Mouse (Mus musculus) CH12.LX (cell line): ENCODE data around the gene Nckap1l. TPM values are rescaled to one million over a fixed set of nuclear protein-coding genes. Genes with fewer than 3 reads are reported as not detected.

Experiments used
- DNase-seq: peaks from one replicate; pipeline ENCODE4 v3.0.0-alpha.2; 2013; ENCODE audit errors: extremely low read depth
- H3K27ac ChIP-seq: 2 replicates; pipeline ENCODE4 v1.5.1; 2012; ENCODE audit warnings: low read depth, mild to moderate bottlenecking, control low read depth, moderate library complexity; ENCODE audit not compliant: insufficient read depth
- H3K27me3 ChIP-seq: replicated peaks from 2 replicates; pipeline ENCODE3; 2012; ENCODE audit warnings: inconsistent platforms
- H3K36me3 ChIP-seq, 2 experiments: replicated peaks in 1 of 2; 2 replicates each; pipeline versions ENCODE3 to v1.6.1; 2012; ENCODE audit warnings: inconsistent platforms in 1 of 2, low read length in 1 of 2, mild to moderate bottlenecking in 1 of 2, mixed read lengths in 1 of 2, moderate library complexity in 1 of 2; ENCODE audit not compliant: control insufficient read depth in 1 of 2, insufficient read depth in 1 of 2
- H3K4me1 ChIP-seq, 2 experiments: 2 replicates each; pipeline ENCODE4 v1.6.1; 2012; ENCODE audit warnings: inconsistent platforms in 1 of 2, moderate library complexity in 1 of 2; ENCODE audit not compliant: insufficient read depth in 2 of 2, control insufficient read depth in 1 of 2
- H3K4me2 ChIP-seq: 2 replicates; pipeline ENCODE4 v1.6.1; 2012; ENCODE audit warnings: low read depth, mild to moderate bottlenecking, control low read depth; ENCODE audit not compliant: poor library complexity, insufficient read depth, severe bottlenecking
- H3K4me3 ChIP-seq, 3 experiments: fragments of 150-350 bp in 1 of 3; sonication (generic) in 1 of 3; replicated peaks in 1 of 3; 2 replicates each; pipeline versions ENCODE3 to v1.5.1; 2011 to 2012; ENCODE audit warnings: low read depth in 2 of 3, low read length in 2 of 3, mild to moderate bottlenecking in 2 of 3, moderate library complexity in 2 of 3, control low read depth in 1 of 3, improper control_type of control experiment in 1 of 3, inconsistent platforms in 1 of 3, mixed read lengths in 1 of 3; ENCODE audit not compliant: poor library complexity in 1 of 3
- H3K79me2 ChIP-seq: replicated peaks from 2 replicates; pipeline ENCODE4 v1.6.1; 2012; ENCODE audit warnings: mild to moderate bottlenecking, moderate library complexity; ENCODE audit not compliant: control insufficient read depth, poor library complexity, insufficient read depth, severe bottlenecking; ENCODE audit errors: extremely low read depth
- H3K9ac ChIP-seq: 2 replicates; pipeline ENCODE4 v1.6.1; 2012; ENCODE audit warnings: low read depth, mild to moderate bottlenecking, control low read depth, moderate library complexity; ENCODE audit not compliant: insufficient read depth
- H3K9me3 ChIP-seq: replicated peaks from 2 replicates; pipeline ENCODE3; 2012; ENCODE audit warnings: low read length, inconsistent platforms, mixed read lengths
- BHLHE40 ChIP-seq: IDR thresholded peaks from 2 replicates; pipeline ENCODE4 v1.6.1; 2011; ENCODE audit warnings: mild to moderate bottlenecking, low read depth, low read length, improper control_type of control experiment
- CHD1 ChIP-seq: IDR thresholded peaks from 2 replicates; pipeline ENCODE4 v1.6.1; 2012; ENCODE audit warnings: low read depth, low read length, improper control_type of control experiment, inconsistent platforms
- CHD2 ChIP-seq: IDR thresholded peaks from 2 replicates; pipeline ENCODE4 v1.6.1; 2011; ENCODE audit warnings: low read length, improper control_type of control experiment
- CTCF ChIP-seq, 2 experiments: IDR thresholded peaks in 1 of 2; conservative IDR thresholded peaks in 1 of 2; 2 replicates each; pipeline ENCODE4 v1.5.1; 2011 to 2012; ENCODE audit warnings: low read depth in 2 of 2, low read length in 2 of 2, improper control_type of control experiment in 1 of 2, inconsistent platforms in 1 of 2, mild to moderate bottlenecking in 1 of 2, moderate library complexity in 1 of 2
- E2F4 ChIP-seq: IDR thresholded peaks from 2 replicates; pipeline ENCODE4 v1.6.1; 2011; ENCODE audit warnings: low read depth, low read length, improper control_type of control experiment; ENCODE audit not compliant: insufficient replicate concordance
- ELF1 ChIP-seq: IDR thresholded peaks from 2 replicates; pipeline ENCODE4 v1.6.1; 2014; ENCODE audit warnings: low read depth, mild to moderate bottlenecking, inconsistent platforms, low read length, improper control_type of control experiment
- ETS1 ChIP-seq: conservative IDR thresholded peaks from 2 replicates; pipeline ENCODE4 v1.6.1; 2012; ENCODE audit warnings: low read depth, mild to moderate bottlenecking, inconsistent platforms, low read length, improper control_type of control experiment, moderate library complexity
- GABPA ChIP-seq: IDR thresholded peaks from 2 replicates; pipeline ENCODE4 v1.6.1; 2012; ENCODE audit warnings: low read depth, low read length, improper control_type of control experiment, inconsistent platforms; ENCODE audit not compliant: insufficient replicate concordance
- HCFC1 ChIP-seq: IDR thresholded peaks from 2 replicates; pipeline ENCODE4 v1.6.1; 2012; ENCODE audit warnings: low read depth, mild to moderate bottlenecking, inconsistent platforms, low read length, improper control_type of control experiment
- IRF4 ChIP-seq: IDR thresholded peaks from 2 replicates; pipeline ENCODE4 v1.6.1; 2014; ENCODE audit warnings: low read depth, mild to moderate bottlenecking, inconsistent platforms, low read length, improper control_type of control experiment
- JUN ChIP-seq: IDR thresholded peaks from 2 replicates; pipeline ENCODE4 v1.6.1; 2011; ENCODE audit warnings: low read depth, mild to moderate bottlenecking, low read length, improper control_type of control experiment, moderate library complexity; ENCODE audit not compliant: insufficient read depth
- JUND ChIP-seq: conservative IDR thresholded peaks from 2 replicates; pipeline ENCODE4 v1.6.1; 2011; ENCODE audit warnings: low read depth, low read length, improper control_type of control experiment
- KAT2A ChIP-seq: IDR thresholded peaks from 2 replicates; pipeline ENCODE4 v1.6.1; 2012; ENCODE audit warnings: low read length, improper control_type of control experiment, inconsistent platforms; ENCODE audit not compliant: insufficient replicate concordance
- MAFK ChIP-seq: IDR thresholded peaks from 2 replicates; pipeline ENCODE4 v1.6.1; 2011; ENCODE audit warnings: low read length, improper control_type of control experiment; ENCODE audit not compliant: insufficient replicate concordance
- MAX ChIP-seq: IDR thresholded peaks from 2 replicates; pipeline ENCODE4 v1.6.1; 2011; ENCODE audit warnings: low read length, improper control_type of control experiment
- MAZ ChIP-seq: IDR thresholded peaks from 2 replicates; pipeline ENCODE4 v1.6.1; 2012; ENCODE audit warnings: low read depth, mild to moderate bottlenecking, inconsistent platforms, low read length, improper control_type of control experiment, moderate library complexity
- MEF2A ChIP-seq: IDR thresholded peaks from 2 replicates; pipeline ENCODE4 v1.6.1; 2014; ENCODE audit warnings: low read depth, mild to moderate bottlenecking, inconsistent platforms, low read length, improper control_type of control experiment, borderline replicate concordance
- MXI1 ChIP-seq: IDR thresholded peaks from 2 replicates; pipeline ENCODE4 v1.6.1; 2011; ENCODE audit warnings: mild to moderate bottlenecking, low read depth, low read length, improper control_type of control experiment
- MYC ChIP-seq: IDR thresholded peaks from 2 replicates; pipeline ENCODE4 v1.6.1; 2011; ENCODE audit warnings: low read depth, mild to moderate bottlenecking, improper control_type of control experiment, low read length
- NELFE ChIP-seq: IDR thresholded peaks from 2 replicates; pipeline ENCODE4 v1.6.1; 2011; ENCODE audit warnings: low read depth, low read length, improper control_type of control experiment
- NRF1 ChIP-seq: IDR thresholded peaks from 2 replicates; pipeline ENCODE4 v1.6.1; 2014; ENCODE audit warnings: low read depth, mild to moderate bottlenecking, inconsistent platforms, low read length, improper control_type of control experiment, moderate library complexity
- POLR2A ChIP-seq: IDR thresholded peaks from 2 replicates; pipeline ENCODE4 v1.6.1; 2011; ENCODE audit warnings: low read depth, mild to moderate bottlenecking, improper control_type of control experiment, low read length
- POLR2AphosphoS2 ChIP-seq: IDR thresholded peaks from 2 replicates; pipeline ENCODE4 v1.6.1; 2011; ENCODE audit warnings: low read depth, low read length, improper control_type of control experiment
- RAD21 ChIP-seq: IDR thresholded peaks from 2 replicates; pipeline ENCODE4 v1.6.1; 2011; ENCODE audit warnings: low read depth, mild to moderate bottlenecking, low read length, improper control_type of control experiment, moderate library complexity
- RCOR1 ChIP-seq: conservative IDR thresholded peaks from 2 replicates; pipeline ENCODE4 v1.6.1; 2012; ENCODE audit warnings: low read depth, mild to moderate bottlenecking, inconsistent platforms, low read length, improper control_type of control experiment
- SIN3A ChIP-seq: IDR thresholded peaks from 2 replicates; pipeline ENCODE4 v1.6.1; 2012; ENCODE audit warnings: low read length, improper control_type of control experiment, inconsistent platforms
- SMC3 ChIP-seq: IDR thresholded peaks from 2 replicates; pipeline ENCODE4 v1.6.1; 2011; ENCODE audit warnings: low read depth, low read length, improper control_type of control experiment
- TBP ChIP-seq: conservative IDR thresholded peaks from 2 replicates; pipeline ENCODE4 v1.6.1; 2011; ENCODE audit warnings: low read depth, low read length, improper control_type of control experiment
- TCF12 ChIP-seq: IDR thresholded peaks from 2 replicates; pipeline ENCODE4 v1.6.1; 2014; ENCODE audit warnings: low read depth, mild to moderate bottlenecking, inconsistent platforms, low read length, improper control_type of control experiment
- UBTF ChIP-seq: IDR thresholded peaks from 2 replicates; pipeline ENCODE4 v1.6.1; 2012; ENCODE audit warnings: low read depth, mild to moderate bottlenecking, inconsistent platforms, low read length, improper control_type of control experiment, moderate library complexity
- USF1 ChIP-seq: IDR thresholded peaks from 2 replicates; pipeline ENCODE4 v1.6.1; 2014; ENCODE audit warnings: low read depth, mild to moderate bottlenecking, inconsistent platforms, low read length, improper control_type of control experiment
- USF2 ChIP-seq: conservative IDR thresholded peaks from 2 replicates; pipeline ENCODE4 v1.6.1; 2011; ENCODE audit warnings: low read depth, low read length, improper control_type of control experiment
- ZC3H11A ChIP-seq: IDR thresholded peaks from 2 replicates; pipeline ENCODE4 v1.6.1; 2012; ENCODE audit warnings: low read depth, mild to moderate bottlenecking, inconsistent platforms, low read length, improper control_type of control experiment
- ZKSCAN1 ChIP-seq: IDR thresholded peaks from 2 replicates; pipeline ENCODE4 v1.6.1; 2012; ENCODE audit warnings: low read depth, inconsistent platforms, low read length, improper control_type of control experiment, borderline replicate concordance
- ZMIZ1 ChIP-seq: IDR thresholded peaks from 2 replicates; pipeline ENCODE4 v1.6.1; 2012; ENCODE audit warnings: low read depth, mild to moderate bottlenecking, inconsistent platforms, low read length, improper control_type of control experiment
- ZNF384 ChIP-seq: IDR thresholded peaks from 2 replicates; pipeline ENCODE4 v1.6.1; 2012; ENCODE audit warnings: low read depth, low read length, improper control_type of control experiment, inconsistent platforms
- dilution Hi-C: fragments of 300-500 bp; cut with MboI; formaldehyde crosslinking; loops from 2 replicates; pipeline ENCODE4 v1.14.3; 2020; ENCODE audit warnings: low sequenced_read_pairs; ENCODE audit not compliant: extremely low pct_unique_long_range_greater_than_20kb, extremely low pct_ligation_motif_present
- in situ Hi-C: fragments of 300-500 bp; cut with MboI; formaldehyde crosslinking; loops from 3 replicates; pipeline ENCODE4 v1.14.3; 2019; ENCODE audit warnings: low sequenced_read_pairs, low pct_ligation_motif_present, low pct_unique_long_range_greater_than_20kb, mixed read lengths
- polyA plus RNA-seq: library from polyadenylated mRNA; unstranded; fragments of >175 nt; gene quantifications from 2 replicates; pipeline ENCODE4 v1.2.1, GENCODE M21; 2012; ENCODE audit warnings: low read depth; ENCODE audit not compliant: insufficient read length
- total RNA-seq, 2 experiments: library from RNA; depleted of rRNA; stranded (reverse); fragments of 300-350 nt in 1 of 2; fragments of >200 nt in 1 of 2; gene quantifications; 2 replicates each; pipeline ENCODE4 v1.2.3; 2012 to 2014

Nckap1l gene
- total RNA-seq (2012; rRNA removed) (58.5 and 68.6 TPM in 2 replicates), total RNA-seq (2014; rRNA removed) (77.7 and 78.2 TPM in 2 replicates), polyA plus RNA-seq (102 and 109 TPM in 2 replicates)

GRCm38 (mm10) chr15:103453551-103454218 lies at the start of gene Nckap1l:
Gene Nckap1l (plus strand): TSS chr15:103453794.
- Histone ChIP-seq H3K9ac (peak within 1 kb of the TSS; percentile 96), H3K4me1 (peaks cover 5 to 30% of the 10 kb centered on the region in 2 experiments), H3K4me2 (peak within 1 kb of the TSS; percentile 88), H3K79me2 (peaks cover 26% of the 10 kb centered on the region), H3K36me3 (peaks cover 12 to 31% of the 10 kb centered on the region in 2 experiments), H3K9me3 (no peaks in the 10 kb centered on the region), H3K27me3 (no peaks in the 10 kb centered on the region), H3K27ac (peak within 1 kb of the TSS; percentile 53), H3K4me3 (peak within 1 kb of the TSS; percentile 71 to 81 (median 73))
- in situ Hi-C loops (no loop called here), dilution Hi-C loops (no loop called here)
- DNase-seq, result peak; percentile 99
- TF ChIP-seq E2F4 (peak; percentile 56; the same call in 1 of the 2 replicates), TBP (peak; percentile 96), ZC3H11A (no peak), MAFK (peak; percentile 51; the same call in 1 of the 2 replicates), MAX (peak; percentile 71), RCOR1 (peak; percentile 72; the same call in 1 of the 2 replicates), CTCF (conservative IDR thresholded peaks at IDR 0.05 in 1 of 2, IDR thresholded peaks at IDR 0.05 in 1 of 2; ENCODE audit: low read depth in 2 of 2, low read length in 2 of 2) (peak in 1 of 2 experiments; percentile 12; a peak in 1 of 4 replicates), ETS1 (0 out of 2 replicates have a peak, but pooled peaks have one; percentile 38), KAT2A (peak; percentile 79), TCF12 (peak; percentile 65), POLR2A (peak; percentile 91), POLR2AphosphoS2 (peak; percentile 89), SIN3A (peak; percentile 77; the same call in 1 of the 2 replicates), RAD21 (peak; percentile 0), ZNF384 (no peak), HCFC1 (peak; percentile 71), UBTF (no peak), GABPA (no peak), CHD2 (peak; percentile 77), MAZ (peak; percentile 72; the same call in 1 of the 2 replicates), CHD1 (peak; percentile 83), SMC3 (peak; percentile 14; the same call in 1 of the 2 replicates), JUND (peak; percentile 44), MYC (peak; percentile 68; the same call in 1 of the 2 replicates), BHLHE40 (no peak), ZMIZ1 (peak; percentile 89), MEF2A (peak; percentile 65; the same call in 1 of the 2 replicates), NELFE (peak; percentile 93), ELF1 (peak; percentile 94), USF2 (no peak), MXI1 (peak; percentile 61; the same call in 1 of the 2 replicates), USF1 (no peak), JUN (no peak), IRF4 (0 out of 2 replicates have a peak, but pooled peaks have one; percentile 39), NRF1 (peak; percentile 46; the same call in 1 of the 2 replicates), ZKSCAN1 (no peak; the same call in 1 of the 2 replicates)
